Mouse (Mus musculus): ENCODE measurements around the gene Tmem206.

Tmem206 gene

DNA sequence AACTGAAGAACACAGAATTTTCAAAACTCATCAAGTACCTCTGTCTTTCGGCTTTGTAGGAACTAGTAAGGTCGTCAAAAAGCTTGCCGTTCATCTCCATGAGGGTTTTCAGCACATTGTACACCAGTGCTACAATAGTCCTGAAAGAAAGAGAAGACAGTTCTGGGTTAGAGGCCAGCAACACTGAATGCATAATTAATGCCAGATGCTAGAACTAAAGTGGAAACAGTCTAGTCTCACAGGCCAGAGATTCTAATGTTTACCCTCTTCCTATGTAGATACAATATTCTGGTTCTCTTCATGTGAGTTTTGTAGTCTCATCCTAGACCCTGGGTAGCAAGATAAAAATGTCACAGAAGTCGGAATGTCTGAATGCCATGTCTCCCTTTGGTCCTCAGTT is 28.1 kb downstream of the Tmem206 start:
- DNase-seq = no peak

- no peak for DNase-seq
Observed at GRCm38 (mm10) chr1:191356936-191357335, 31.2 kb downstream of the Tmem206 start.

DNA sequence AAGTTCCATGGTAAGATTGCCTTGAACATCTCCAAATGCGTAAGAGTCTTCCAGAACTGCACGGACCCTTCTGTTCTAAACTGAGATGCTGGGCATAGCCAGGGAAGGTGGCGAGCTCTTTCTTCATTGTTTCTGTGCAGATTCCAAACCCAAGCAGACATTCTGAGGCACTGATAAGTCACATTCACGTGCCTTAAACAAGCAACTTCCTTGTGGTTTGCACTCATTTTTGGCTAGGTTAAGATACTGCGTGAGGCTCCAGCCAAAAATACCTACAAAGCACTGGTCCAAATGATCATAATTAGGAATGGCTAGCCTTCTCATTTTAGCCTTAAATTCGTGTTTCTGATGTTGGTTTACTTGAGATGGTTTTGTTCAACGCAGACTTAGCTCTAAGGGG is 33.8 kb downstream of the Tmem206 start:
- no peak for DNase-seq

DNA sequence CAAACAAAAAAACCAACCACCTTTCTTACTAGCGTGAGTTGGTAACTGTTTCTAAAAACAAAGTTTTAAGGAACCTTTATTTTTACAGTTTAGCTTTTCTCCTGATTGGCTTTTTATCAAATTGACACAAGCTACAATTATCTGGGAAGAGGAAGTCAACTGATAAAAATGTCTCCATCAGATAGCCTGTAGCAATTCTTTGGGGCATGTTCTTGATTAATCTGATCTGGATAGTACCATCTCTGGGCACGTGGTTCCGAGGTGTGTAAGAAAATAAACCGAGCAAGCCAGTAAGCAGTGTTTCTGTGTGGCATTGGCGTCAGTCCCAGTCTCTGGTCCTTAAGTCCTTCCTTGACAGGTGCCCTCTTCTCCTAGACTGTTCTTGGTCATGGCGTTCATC is 36.7 kb downstream of the Tmem206 start:
- DNase-seq = no peak

- peak; percentile 28 to 29 for DNase-seq
Observed at GRCm38 (mm10) chr1:191364477-191364876, 38.8 kb downstream of the Tmem206 start.

GRCm38 (mm10) chr1:191368193-191368592 is 42.5 kb downstream of the Tmem206 start:
- peak; percentile 52 for DNase-seq

- no peak for DNase-seq
Observed at GRCm38 (mm10) chr1:191369140-191369539, 43.4 kb downstream of the Tmem206 start.

GRCm38 (mm10) chr1:191374993-191375643 is 49.4 kb downstream of the Tmem206 start:
- DNase-seq = no peak

DNA sequence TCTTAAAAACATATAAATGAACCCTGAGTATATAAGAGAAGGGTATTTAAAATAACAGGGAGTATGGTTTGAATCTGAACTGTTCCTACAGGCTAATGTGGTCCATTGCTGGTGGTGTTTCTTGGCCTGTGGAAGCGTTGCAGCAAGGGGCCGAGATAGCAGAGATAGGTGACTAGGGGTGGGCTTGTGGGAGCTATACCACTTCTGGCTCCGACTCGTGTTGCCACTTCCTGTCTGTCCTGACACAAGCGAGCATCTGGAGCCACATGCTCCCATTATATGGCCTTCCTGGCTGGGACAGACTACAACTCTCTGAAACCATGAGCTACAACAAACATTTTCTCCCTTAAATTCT is 49.9 kb downstream of the Tmem206 start:
- no peak for DNase-seq

DNA sequence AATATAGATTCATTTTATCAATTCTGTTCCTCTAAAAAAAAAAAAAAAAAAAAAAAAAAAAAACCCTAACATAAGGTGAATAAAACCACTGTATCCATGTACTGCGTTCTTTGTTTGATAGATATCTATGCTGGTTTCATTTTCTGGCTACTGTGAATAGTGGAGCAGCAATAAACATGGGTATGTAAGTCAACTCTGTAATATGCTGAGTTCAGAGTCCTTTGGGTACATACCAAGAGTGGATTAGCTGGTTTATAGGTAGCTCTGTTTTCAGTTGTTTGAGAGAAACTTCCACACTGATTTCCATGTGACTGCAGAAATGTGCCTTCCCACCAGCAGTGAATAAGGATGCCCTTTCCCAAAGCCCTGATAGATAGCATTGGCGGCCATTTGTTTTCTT is 52.4 kb downstream of the Tmem206 start:
- no peak for DNase-seq

DNA sequence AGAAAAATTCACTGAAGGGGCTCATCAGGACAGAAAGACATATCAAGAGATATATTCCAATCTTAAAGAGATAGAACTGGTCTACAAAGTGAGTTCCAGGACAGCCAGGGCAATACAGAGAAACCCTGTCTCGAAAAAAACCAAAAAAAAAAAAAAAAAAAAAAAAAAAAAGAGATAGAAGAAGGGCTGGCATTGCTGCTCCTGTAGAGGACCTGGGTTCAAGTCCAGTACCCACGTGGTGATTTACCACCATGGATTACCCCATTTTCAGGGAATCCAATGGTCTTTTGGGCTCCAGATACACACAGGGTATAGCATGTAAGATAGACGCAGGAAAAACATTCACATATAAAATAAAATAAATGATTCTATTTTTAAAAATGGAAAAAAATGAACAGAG is 55.1 kb downstream of the Tmem206 start:
- no peak for DNase-seq

DNA sequence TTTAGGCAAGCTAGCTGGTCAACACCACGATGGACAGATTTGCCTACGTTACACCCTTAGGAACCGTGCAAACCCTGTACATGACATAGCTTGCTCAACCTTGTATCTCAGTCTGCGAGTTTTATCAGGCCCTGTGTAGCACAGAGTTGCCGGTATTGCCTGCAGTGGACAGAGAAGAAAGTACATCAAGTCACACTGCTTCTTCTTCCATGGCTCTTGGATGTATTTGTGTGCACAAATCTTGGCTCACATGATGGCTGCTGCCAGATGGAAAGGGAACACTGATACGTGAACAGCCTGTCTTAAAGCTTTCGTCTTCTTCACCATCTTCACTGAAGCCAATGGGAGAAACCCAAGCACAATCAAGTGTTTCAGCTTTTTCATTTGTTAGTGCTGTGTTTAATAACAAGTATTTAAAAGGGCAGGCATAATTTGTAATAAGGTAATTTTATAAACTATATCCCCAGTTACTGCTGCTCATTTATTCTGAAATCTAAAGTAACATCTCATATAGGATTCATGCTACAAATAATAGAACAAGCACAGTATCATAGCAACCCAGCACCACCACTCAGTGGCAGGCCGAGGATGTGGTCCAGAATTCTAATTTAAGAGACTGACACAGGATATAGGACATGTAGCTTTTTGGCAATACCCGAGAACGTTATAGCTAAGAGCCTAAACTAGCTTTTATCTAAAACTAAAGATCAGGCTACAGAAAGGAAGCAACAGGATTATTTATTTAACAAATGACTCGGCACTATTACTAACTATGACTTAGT is 56.4 kb downstream of the Tmem206 start:
- DNase-seq = no peak

DNA sequence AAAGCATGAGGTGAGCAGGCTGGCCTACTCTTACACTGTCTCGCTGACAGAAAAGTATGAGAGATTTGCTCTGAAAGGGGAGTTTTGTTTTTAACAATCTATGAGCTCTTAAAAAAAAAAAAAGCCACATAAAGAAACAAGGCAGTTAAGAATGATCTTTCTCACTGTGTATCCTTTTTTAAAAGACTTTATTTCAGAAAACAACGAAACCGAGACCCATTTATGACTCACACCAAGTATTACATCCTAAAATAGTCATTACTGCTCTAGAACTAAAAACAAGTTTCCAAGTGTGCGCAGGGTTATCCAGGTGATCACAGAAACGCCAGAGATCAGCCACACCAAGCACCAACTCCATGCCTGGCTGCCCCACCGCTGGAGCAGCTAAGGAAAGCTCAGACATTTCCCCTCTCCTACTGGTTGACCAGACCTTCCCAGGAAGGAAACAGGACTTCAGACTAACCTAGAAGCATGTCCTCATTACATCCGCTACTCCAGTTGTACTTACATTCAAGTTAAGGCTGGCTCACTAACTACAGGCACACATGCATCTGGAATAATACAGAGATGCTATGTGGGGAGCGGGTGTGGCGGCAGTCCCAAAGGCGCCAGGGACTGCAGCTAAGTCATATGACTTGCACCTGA is 59.2 kb downstream of the Tmem206 start:
- no peak for DNase-seq

DNA sequence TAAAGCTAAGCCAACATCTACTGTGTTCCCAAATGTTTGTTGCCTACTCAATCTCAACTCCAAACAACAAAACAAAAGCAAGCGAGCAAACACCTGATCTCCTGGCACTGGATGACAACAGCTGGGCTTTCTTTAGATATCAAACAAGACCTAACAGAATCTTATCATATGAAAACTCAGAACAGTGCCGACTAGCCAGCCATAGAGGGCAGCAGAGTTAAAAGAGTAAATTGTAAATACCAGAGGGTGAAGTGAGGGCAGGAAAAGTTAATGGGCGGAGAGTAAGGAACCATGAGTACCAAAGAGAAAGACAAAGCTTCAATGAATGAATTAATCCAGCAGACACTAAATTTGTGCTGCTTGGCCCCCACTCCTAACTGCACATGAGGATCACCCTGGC is 65.6 kb downstream of the Tmem206 start:
- DNase-seq = peak; percentile 67 to 81

DNA sequence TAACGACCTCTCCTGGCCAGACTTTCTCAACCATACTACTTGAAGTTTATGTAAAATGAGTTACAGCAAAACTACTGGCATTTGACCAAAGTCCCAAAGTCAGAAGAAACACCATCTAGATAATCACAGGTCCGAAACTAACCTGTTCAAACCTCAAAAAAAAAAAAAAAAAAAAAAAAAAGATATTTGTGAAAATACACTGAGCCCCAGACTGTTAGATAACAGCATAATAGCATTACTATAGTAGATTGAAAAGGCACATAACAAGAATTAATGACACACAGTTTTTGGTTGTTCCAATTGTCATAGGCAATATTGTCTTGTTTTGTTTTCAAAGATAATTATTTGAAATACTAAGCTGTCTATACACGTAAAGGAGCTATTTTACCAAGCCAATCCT is 67.8 kb downstream of the Tmem206 start:
- DNase-seq = no peak

DNA sequence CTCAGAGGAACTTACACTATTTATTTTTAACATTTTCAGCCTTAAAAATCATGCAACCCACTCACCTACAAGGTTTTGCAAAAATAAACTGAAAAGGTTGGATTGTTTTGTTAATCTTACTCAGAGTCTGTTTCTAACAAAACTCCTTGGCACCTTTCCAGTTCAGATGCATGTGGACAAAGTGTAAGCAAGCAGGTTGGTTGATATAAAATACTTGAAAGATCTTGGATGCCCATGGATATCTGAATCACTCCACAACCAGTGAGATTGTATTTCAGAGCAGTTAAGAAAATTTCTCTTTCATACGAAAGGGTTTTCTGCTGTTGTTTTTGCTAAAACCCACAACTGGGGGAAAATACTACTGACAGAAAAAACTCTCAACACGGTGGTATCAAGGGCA is 68.4 kb downstream of the Tmem206 start:
- DNase-seq = peak in 1 of 2 experiments; percentile 50

DNA sequence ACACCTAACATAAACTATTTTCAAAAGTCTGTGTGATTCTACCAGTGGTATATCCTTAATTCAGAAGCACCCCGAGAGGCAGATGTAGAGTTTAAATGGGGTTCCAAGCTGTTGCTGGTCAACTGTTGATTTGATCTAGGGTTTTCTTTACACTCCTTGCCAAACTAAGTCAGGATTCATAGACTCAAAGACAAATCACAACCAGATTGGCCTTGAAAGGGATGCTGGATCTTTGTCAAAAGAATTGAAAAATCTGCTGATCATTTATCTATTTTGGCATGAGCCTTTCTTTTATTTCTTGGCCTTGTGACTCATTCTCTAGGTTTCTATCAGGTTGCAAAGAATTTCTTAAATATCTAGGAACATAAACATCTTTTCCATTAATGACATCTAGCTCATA is 69.5 kb downstream of the Tmem206 start:
- no peak for DNase-seq

- DNase-seq = peak; percentile 31 to 51
Observed at GRCm38 (mm10) chr1:191395871-191396433, 70.2 kb downstream of the Tmem206 start.

DNA sequence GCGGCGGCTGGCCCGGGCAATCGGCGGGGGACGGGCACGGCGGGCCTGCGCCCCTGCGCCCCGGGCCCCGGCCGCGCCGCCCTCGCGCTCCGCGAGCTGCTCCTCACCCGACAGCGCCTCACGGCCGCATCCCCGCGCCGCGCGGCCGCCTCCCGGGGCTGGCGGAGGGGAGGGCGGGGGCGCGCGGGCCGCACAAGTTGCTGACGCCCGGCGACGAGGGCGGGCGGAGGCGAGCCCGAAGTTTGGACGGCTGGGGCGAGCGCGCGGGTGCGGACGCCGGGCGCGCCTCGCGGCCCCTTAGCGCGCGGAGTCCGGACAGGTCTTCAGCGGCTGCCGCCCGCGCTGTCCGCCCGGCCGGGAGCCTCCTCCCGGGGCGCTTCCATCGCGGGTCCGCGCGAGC is 70.7 kb downstream of the Tmem206 start:
- peak; percentile 45 to 52 for DNase-seq

DNA sequence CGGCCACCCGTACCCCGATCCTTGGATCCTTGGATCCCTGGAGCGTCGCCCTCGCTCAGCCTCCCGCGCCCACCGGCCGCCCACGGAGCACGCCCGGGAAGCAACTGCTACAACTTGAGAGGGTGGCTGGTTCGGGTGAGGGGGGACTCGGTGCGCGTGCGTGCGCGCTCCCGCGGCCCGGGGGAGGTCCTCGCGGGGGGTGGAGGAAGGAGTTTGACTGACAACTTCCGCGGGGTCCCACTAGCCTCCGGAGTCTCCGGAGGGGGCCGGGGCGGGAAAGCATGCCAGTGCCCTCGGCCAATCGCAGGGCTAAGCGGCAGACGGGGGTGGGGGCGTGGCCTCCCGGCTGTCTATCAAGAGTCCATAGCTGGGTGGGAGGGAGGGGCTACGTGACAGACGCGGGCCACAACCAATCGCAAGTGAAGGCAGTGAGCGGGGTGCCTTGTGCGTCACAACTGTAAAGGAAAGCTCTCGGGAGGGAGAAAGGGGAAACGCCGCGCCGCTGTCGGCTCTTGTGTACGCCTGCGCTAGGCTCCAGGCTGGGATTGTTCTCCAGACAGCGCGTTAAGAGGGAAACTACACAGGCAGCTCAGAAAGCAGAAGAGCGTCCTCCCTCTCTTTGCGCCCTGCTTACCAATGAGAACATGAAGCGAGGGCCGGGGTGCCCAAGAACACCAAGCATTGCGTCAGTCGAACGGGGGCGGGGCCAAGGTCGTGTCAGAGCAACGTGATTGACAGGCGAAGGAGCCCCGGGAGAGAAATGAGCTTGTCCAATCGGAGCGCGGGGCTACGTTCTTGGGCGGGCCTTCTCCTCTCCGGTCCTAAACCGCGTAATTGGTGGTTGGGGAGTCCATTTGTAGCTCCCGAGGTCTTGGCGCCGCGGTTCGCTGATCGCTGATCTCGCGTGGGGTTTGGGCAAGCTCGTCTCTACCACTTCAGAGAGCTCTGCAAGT is 71.5 kb downstream of the Tmem206 start:
- peak; percentile 99 for DNase-seq
